Mouse (Mus musculus): ENCODE measurements at regions not wholly inside any gene's neighbourhood (a gene's known extent, or its start where the extent isn't known, plus 50 kb on each side); places are given as distances from the start of the nearest gene placed in this dataset.

DNA sequence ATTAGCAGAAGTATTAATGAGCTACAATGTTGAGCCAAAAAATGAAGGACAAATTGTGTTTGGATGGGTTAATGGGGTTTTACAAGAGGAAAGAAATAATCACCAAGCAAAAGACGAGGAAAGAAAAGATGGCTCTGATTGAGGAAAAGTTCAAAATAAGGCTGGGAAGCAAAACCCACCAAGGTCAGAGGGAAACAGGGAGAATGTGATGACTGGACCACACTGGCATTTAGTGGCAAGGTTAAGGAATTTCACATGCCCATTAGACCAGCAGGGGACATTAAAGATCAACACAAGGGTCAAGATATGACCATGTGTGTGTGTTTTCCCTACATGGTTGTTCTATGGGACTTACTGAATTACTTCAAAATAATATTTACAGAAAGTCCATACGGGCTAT lies 734.7 kb downstream of the Ntrk3 start:
- TF ChIP-seq CTCF (IDR thresholded peaks at IDR 0.05; ENCODE audit: low read depth), result no peak
- no peak for TF ChIP-seq EP300 (optimal IDR thresholded peaks at IDR 0.05)

Measured in stomach, postnatal 0 days (tissue).